9 mouse cellular contexts compared by ENCODE assay signal in the genomic region with DNA sequence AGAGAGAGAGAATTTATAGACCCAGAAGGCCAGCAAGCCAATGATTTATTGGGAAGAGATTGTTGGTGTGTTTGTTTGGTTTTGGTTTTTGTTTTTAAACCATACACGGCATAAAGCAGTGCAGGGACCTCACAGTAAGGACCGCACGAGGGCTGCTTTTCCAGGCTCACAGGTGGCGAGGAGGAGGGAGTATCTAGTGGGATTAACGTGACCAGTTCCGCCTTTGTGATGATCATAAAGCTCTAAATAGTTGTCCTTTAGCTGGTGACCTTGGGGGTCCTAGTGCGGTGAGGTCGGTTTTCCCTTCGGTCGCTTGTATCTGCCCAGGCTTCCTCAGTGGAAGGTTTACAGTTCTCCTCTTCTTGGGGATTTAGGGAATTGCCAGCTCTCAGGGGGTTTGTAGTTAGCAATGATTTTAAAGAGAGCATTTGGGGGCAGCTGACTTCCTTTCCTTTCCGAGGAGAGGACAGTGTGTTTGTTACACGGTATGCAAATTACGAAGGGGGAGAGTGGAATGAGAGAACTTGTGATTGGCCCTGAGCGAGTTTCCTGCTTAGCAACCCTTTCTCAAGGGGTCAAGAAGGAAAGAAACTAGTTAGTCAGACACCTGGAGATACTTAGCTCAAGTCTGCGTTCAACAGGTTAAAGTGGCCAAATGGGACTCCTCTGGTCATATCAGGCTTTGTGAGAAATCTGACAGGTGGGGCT. TPM values are rescaled to one million over a fixed set of nuclear protein-coding genes. Genes with fewer than 3 reads are reported as not detected.
DNase-seq lines count a peak whose midpoint lies in the region; ATAC-seq lines count a peak whose summit lies in the region.
"Had no signal": no experiment of that assay in that cellular context is flagged by ENCODE, and none has a peak within 500 bp of the region (broad histone marks: within the 10 kb centered on the region; RNA-seq: fewer than 3 reads in every experiment).

No protein-coding gene starts in this region.

- peaks cover 4% of the 10 kb centered on the region; the same call in 1 of the 2 replicates for H3K4me1 ChIP-seq in liver, embryonic 11.5 days (replicated peaks; ENCODE audit: control insufficient read depth, insufficient read depth, low read length)
- peaks cover 6% of the 10 kb centered on the region; the same call in 1 of the 2 replicates for H3K4me1 ChIP-seq in embryonic facial prominence, embryonic 12.5 days
- no peaks in the 10 kb centered on the region for H3K4me1 ChIP-seq in hindbrain, embryonic 11.5 days (replicated peaks; ENCODE audit: control insufficient read depth, insufficient read depth, low read length)

- H3K27ac ChIP-seq in liver, embryonic 11.5 days (ENCODE audit: low read depth, low read length): no peak overlapping the region
- no peak overlapping the region for H3K27ac ChIP-seq in embryonic facial prominence, embryonic 12.5 days
- H3K27ac ChIP-seq in hindbrain, embryonic 11.5 days (ENCODE audit: low read depth, low read length): no peak overlapping the region

- ATAC-seq in liver, embryonic 11.5 days (replicated peaks; ENCODE audit: low FRiP score): no peak
- no peak for ATAC-seq in embryonic facial prominence, embryonic 12.5 days (ENCODE audit: insufficient number of reproducible peaks, insufficient read depth, low FRiP score, low TSS enrichment)
- ATAC-seq in hindbrain, embryonic 11.5 days (ENCODE audit: low FRiP score): no peak
- ATAC-seq: forebrain, embryonic 16.5 days had no signal

- no peak overlapping the region for H3K4me3 ChIP-seq in liver, embryonic 11.5 days (ENCODE audit: low read depth, low read length)
- H3K4me3 ChIP-seq in embryonic facial prominence, embryonic 12.5 days: no peak overlapping the region
- no peak overlapping the region for H3K4me3 ChIP-seq in hindbrain, embryonic 11.5 days (ENCODE audit: low read depth, low read length)

- H3K9me3 ChIP-seq in liver, embryonic 11.5 days (ENCODE audit: control insufficient read depth, low read length): no peaks in the 10 kb centered on the region
- no peaks in the 10 kb centered on the region for H3K9me3 ChIP-seq in embryonic facial prominence, embryonic 12.5 days
- no peaks in the 10 kb centered on the region for H3K9me3 ChIP-seq in hindbrain, embryonic 11.5 days (ENCODE audit: control insufficient read depth, low read length)

- H3K4me2 ChIP-seq in liver, embryonic 11.5 days: peak overlapping the region; percentile 52
- H3K4me2 ChIP-seq in embryonic facial prominence, embryonic 12.5 days (replicated peaks): peak overlapping the region; percentile 28; the same call in 1 of the 2 replicates
- H3K4me2 ChIP-seq in hindbrain, embryonic 11.5 days (replicated peaks; ENCODE audit: low read depth, low read length): no peak overlapping the region

- WGBS in liver, embryonic 11.5 days: 26% methylated on average over 15 of the region's 15 CpGs
- WGBS in embryonic facial prominence, embryonic 12.5 days: 11% methylated on average over 15 of the region's 15 CpGs
- 27% methylated on average over 15 of the region's 15 CpGs for WGBS in hindbrain, embryonic 11.5 days

- no peaks in the 10 kb centered on the region for H3K36me3 ChIP-seq in liver, embryonic 11.5 days (ENCODE audit: control insufficient read depth, insufficient read depth, low read length)
- no peaks in the 10 kb centered on the region for H3K36me3 ChIP-seq in embryonic facial prominence, embryonic 12.5 days
- H3K36me3 ChIP-seq in hindbrain, embryonic 11.5 days (ENCODE audit: control insufficient read depth, insufficient read depth, low read length): no peaks in the 10 kb centered on the region

- DNase-seq in liver, embryonic 11.5 days (ENCODE audit: low spot score): no peak
- no peak for DNase-seq in liver
- peak; percentile 73 for DNase-seq in kidney, adult 9 months
- DNase-seq in lung, postnatal 36 days: peak; percentile 31
- DNase-seq in hindbrain, embryonic 11.5 days (ENCODE audit: low spot score): no peak
- no peak for DNase-seq in right cerebral cortex, postnatal 14 days
- DNase-seq in ovary, postnatal 14 days (ENCODE audit: low spot score): no peak

- H3K27me3 ChIP-seq in liver, embryonic 11.5 days (replicated peaks; ENCODE audit: control insufficient read depth, insufficient read depth, low read length): no peaks in the 10 kb centered on the region
- H3K27me3 ChIP-seq in embryonic facial prominence, embryonic 12.5 days: no peaks in the 10 kb centered on the region
- no peaks in the 10 kb centered on the region for H3K27me3 ChIP-seq in hindbrain, embryonic 11.5 days (ENCODE audit: control insufficient read depth, insufficient read depth, low read length)

- H3K9ac ChIP-seq in liver, embryonic 11.5 days (ENCODE audit: low read depth, low read length): no peak overlapping the region
- H3K9ac ChIP-seq in embryonic facial prominence, embryonic 12.5 days: no peak overlapping the region
- no peak overlapping the region for H3K9ac ChIP-seq in hindbrain, embryonic 11.5 days (ENCODE audit: low read depth, low read length)

RNA-seq across cellular contexts. Expression of gene Map2k6, which starts 29.5 kb away (rescaled TPM):
- 14.8 and 15.0 TPM in 2 replicates for polyA plus RNA-seq in liver, embryonic 11.5 days (2014; fragmentation: Nextera tagmentation; extraction: Ambion mirVana)
- polyA plus RNA-seq in embryonic facial prominence, embryonic 12.5 days (2016; fragmentation: Nextera tagmentation; extraction: Ambion mirVana): 42.8 and 44.9 TPM in 2 replicates
- polyA plus RNA-seq in hindbrain, embryonic 11.5 days (2014; fragmentation: Nextera tagmentation; extraction: Ambion mirVana): 34.7 and 37.6 TPM in 2 replicates

RNA-seq across cellular contexts. Expression of gene Abca5, which starts 31.9 kb away (rescaled TPM):
- 0.79 and 1.5 TPM in 2 replicates for polyA plus RNA-seq in liver, embryonic 11.5 days (2014; fragmentation: Nextera tagmentation; extraction: Ambion mirVana)
- 6.9 and 8.0 TPM in 2 replicates for polyA plus RNA-seq in embryonic facial prominence, embryonic 12.5 days (2016; fragmentation: Nextera tagmentation; extraction: Ambion mirVana)
- 4.3 and 6.5 TPM in 2 replicates for polyA plus RNA-seq in hindbrain, embryonic 11.5 days (2014; fragmentation: Nextera tagmentation; extraction: Ambion mirVana)

Comparison
In these comparisons a context has a peak if more than half of its experiments do, and no peak if none do; other contexts are left out.
1. DNase-seq: peak in kidney, adult 9 months (single experiment) and lung, postnatal 36 days (single experiment); none in liver, embryonic 11.5 days (single experiment), liver (single experiment), hindbrain, embryonic 11.5 days (single experiment), right cerebral cortex, postnatal 14 days (single experiment) and ovary, postnatal 14 days (single experiment).